Mouse (Mus musculus) neural tube, embryonic 13.5 days (tissue): Measurements from ENCODE around the gene Dscam. TPM values are rescaled to one million over a fixed set of nuclear protein-coding genes. Genes with fewer than 3 reads are reported as not detected.
A peak's percentile ranks its signal among the peaks of the same experiment; 100 is the strongest.

Experiments used
- ATAC-seq: fragments of 200-750 bp; cut with Nextera tagmentation; 2 replicates; pipeline ENCODE4 v1.8.0; 2017; ENCODE audit warnings: low read depth, mild to moderate bottlenecking, moderate TSS enrichment, moderate library complexity
- H3K27ac ChIP-seq: fragments of 300-500 bp; sonication (generic); replicated peaks from 2 replicates; pipeline ENCODE4 v1.5.1; 2015; ENCODE audit warnings: moderate library complexity, mild to moderate bottlenecking, inconsistent platforms
- H3K27me3 ChIP-seq: fragments of 300-500 bp; sonication (generic); 2 replicates; pipeline ENCODE4 v1.6.1; 2015; ENCODE audit warnings: mild to moderate bottlenecking, inconsistent platforms
- H3K36me3 ChIP-seq: fragments of 300-500 bp; sonication (generic); 2 replicates; pipeline ENCODE4 v1.6.1; 2015; ENCODE audit warnings: mild to moderate bottlenecking, inconsistent platforms
- H3K4me1 ChIP-seq: fragments of 300-500 bp; sonication (generic); replicated peaks from 2 replicates; pipeline ENCODE4 v1.6.1; 2015; ENCODE audit warnings: inconsistent platforms
- H3K4me2 ChIP-seq: fragments of 300-500 bp; sonication (generic); 2 replicates; pipeline ENCODE4 v1.6.1; 2015; ENCODE audit warnings: inconsistent platforms, mild to moderate bottlenecking, moderate library complexity
- H3K4me3 ChIP-seq: fragments of 300-500 bp; sonication (generic); 2 replicates; pipeline ENCODE4 v1.5.1; 2015; ENCODE audit warnings: mild to moderate bottlenecking, inconsistent platforms
- H3K9ac ChIP-seq: fragments of 300-500 bp; sonication (generic); 2 replicates; pipeline ENCODE4 v1.6.1; 2015; ENCODE audit warnings: moderate library complexity, mild to moderate bottlenecking, inconsistent platforms
- H3K9me3 ChIP-seq: fragments of 300-500 bp; sonication (generic); 2 replicates; pipeline ENCODE4 v1.6.1; 2016; ENCODE audit warnings: inconsistent platforms
- WGBS: fragments of 180-500 bp; shearing (Covaris S2); methylation state at CpG from one replicate; pipeline ENCODE4 v1.1.7; 2015; 5-methylcytosine and 5-hydroxymethylcytosine counted together
- polyA plus RNA-seq: library from polyadenylated mRNA; unstranded; fragments of >200 nt; fragmentation: Nextera tagmentation; extraction: Ambion mirVana; gene quantifications from 2 replicates; pipeline ENCODE4 v1.2.1, GENCODE M21; 2015

The Dscam gene
- polyA plus RNA-seq, 1 experiment from 2014 or later, result 6.7 TPM

GRCm38 (mm10) chr16:97100091-97100490, 70.5 kb downstream of the Dscam start:
- H3K9ac ChIP-seq, result no peak overlapping the region
- no peaks in the 10 kb centered on the region for H3K9me3 ChIP-seq
- H3K4me1 ChIP-seq, result peaks cover 36% of the 10 kb centered on the region
- H3K27ac ChIP-seq, result peak overlapping the region; percentile 14
- no peak overlapping the region for H3K4me3 ChIP-seq
- H3K27me3 ChIP-seq, result no peaks in the 10 kb centered on the region
- no peak for ATAC-seq
- H3K36me3 ChIP-seq, result no peaks in the 10 kb centered on the region
- 52% methylated on average over 2 of the region's 2 CpGs for WGBS
- H3K4me2 ChIP-seq, result no peak overlapping the region

GRCm38 (mm10) chr16:97098508-97098907, 72.0 kb downstream of the Dscam start:
- H3K27ac ChIP-seq, result peak overlapping the region; percentile 73

GRCm38 (mm10) chr16:97096709-97097108, 73.8 kb downstream of the Dscam start:
- Histone ChIP-seq H3K9me3 (no peaks in the 10 kb centered on the region), H3K36me3 (no peaks in the 10 kb centered on the region), H3K27ac (no peak overlapping the region), H3K4me2 (no peak overlapping the region), H3K4me3 (no peak overlapping the region), H3K9ac (no peak overlapping the region), H3K27me3 (no peaks in the 10 kb centered on the region), H3K4me1 (peaks cover 36% of the 10 kb centered on the region)
- WGBS, result 87% methylated on average over 2 of the region's 2 CpGs
- ATAC-seq, result no peak

More at GRCm38 (mm10) chr16:97098508-97098907, 72.0 kb downstream of the Dscam start:
- Histone ChIP-seq H3K9me3 (no peaks in the 10 kb centered on the region), H3K9ac (no peak overlapping the region), H3K4me1 (peaks cover 36% of the 10 kb centered on the region), H3K4me3 (no peak overlapping the region), H3K27me3 (no peaks in the 10 kb centered on the region), H3K36me3 (no peaks in the 10 kb centered on the region), H3K4me2 (no peak overlapping the region)
- ATAC-seq, result peak; percentile 88
- 19% methylated on average over 5 of the region's 5 CpGs for WGBS

- peaks cover 36% of the 10 kb centered on the region for H3K4me1 ChIP-seq
- H3K27me3 ChIP-seq, result no peaks in the 10 kb centered on the region
- no peak overlapping the region for H3K4me3 ChIP-seq
- no peak overlapping the region for H3K27ac ChIP-seq
- no peaks in the 10 kb centered on the region for H3K36me3 ChIP-seq
- no peaks in the 10 kb centered on the region for H3K9me3 ChIP-seq
- no peak overlapping the region for H3K4me2 ChIP-seq
- WGBS, result 88% methylated on average over 1 of the region's 1 CpGs
- ATAC-seq, result no peak
- no peak overlapping the region for H3K9ac ChIP-seq
Measured at GRCm38 (mm10) chr16:97095496-97095895, 75.1 kb downstream of the Dscam start.

- no peak for ATAC-seq
- no peaks in the 10 kb centered on the region for H3K9me3 ChIP-seq
- H3K4me2 ChIP-seq, result no peak overlapping the region
- H3K27ac ChIP-seq, result no peak overlapping the region
- H3K9ac ChIP-seq, result no peak overlapping the region
- WGBS, result 67% methylated on average over 3 of the region's 3 CpGs
- no peaks in the 10 kb centered on the region for H3K27me3 ChIP-seq
- H3K4me3 ChIP-seq, result no peak overlapping the region
- H3K36me3 ChIP-seq, result no peaks in the 10 kb centered on the region
- no peaks in the 10 kb centered on the region for H3K4me1 ChIP-seq
Measured at GRCm38 (mm10) chr16:97089339-97089738, 81.2 kb downstream of the Dscam start.

DNA sequence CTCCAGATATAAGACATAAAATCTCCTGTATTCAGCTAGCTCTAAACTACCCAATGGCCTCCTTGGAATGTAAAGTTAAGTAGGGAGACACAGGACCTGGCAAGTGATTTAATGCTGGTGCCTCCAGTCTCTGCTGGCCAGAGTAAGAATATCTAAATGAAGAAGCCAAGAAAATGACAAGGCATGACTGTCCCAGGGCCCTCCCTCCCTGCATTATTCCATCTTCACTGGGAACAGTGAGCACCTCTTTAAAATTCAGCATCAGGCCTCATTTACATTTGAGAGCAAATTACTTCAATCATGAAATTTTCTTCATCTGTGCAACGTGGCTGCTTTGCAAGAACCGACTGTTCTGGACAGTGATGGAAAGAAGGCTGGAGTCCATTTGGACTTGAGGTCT, 86.9 kb downstream of the Dscam start:
- Histone ChIP-seq H3K9ac (no peak overlapping the region), H3K27ac (no peak overlapping the region), H3K4me2 (no peak overlapping the region), H3K9me3 (no peaks in the 10 kb centered on the region), H3K36me3 (no peaks in the 10 kb centered on the region), H3K4me1 (no peaks in the 10 kb centered on the region), H3K4me3 (no peak overlapping the region), H3K27me3 (no peaks in the 10 kb centered on the region)
- WGBS, result 74% methylated on average over 2 of the region's 2 CpGs
- ATAC-seq, result no peak

- no peak for ATAC-seq
- WGBS, result 75% methylated on average over 4 of the region's 4 CpGs
- 0 out of 2 replicates have a peak, but pooled peaks cover 6% of the 10 kb centered on the region for H3K4me1 ChIP-seq
Measured at GRCm38 (mm10) chr16:97075920-97076572, 94.5 kb downstream of the Dscam start.

GRCm38 (mm10) chr16:97075137-97075902, 95.2 kb downstream of the Dscam start:
- Histone ChIP-seq H3K27me3 (no peaks in the 10 kb centered on the region), H3K4me1 (0 out of 2 replicates have a peak, but pooled peaks cover 6% of the 10 kb centered on the region), H3K4me2 (no peak overlapping the region), H3K9ac (no peak overlapping the region), H3K9me3 (no peaks in the 10 kb centered on the region), H3K36me3 (no peaks in the 10 kb centered on the region), H3K4me3 (no peak overlapping the region), H3K27ac (no peak overlapping the region)
- 76% methylated on average over 6 of the region's 6 CpGs for WGBS
- no peak for ATAC-seq

More at GRCm38 (mm10) chr16:97075920-97076572, 94.5 kb downstream of the Dscam start:
- Histone ChIP-seq H3K27me3 (no peaks in the 10 kb centered on the region), H3K27ac (no peak overlapping the region), H3K9me3 (no peaks in the 10 kb centered on the region), H3K9ac (no peak overlapping the region), H3K4me3 (no peak overlapping the region), H3K36me3 (no peaks in the 10 kb centered on the region), H3K4me2 (no peak overlapping the region)

DNA sequence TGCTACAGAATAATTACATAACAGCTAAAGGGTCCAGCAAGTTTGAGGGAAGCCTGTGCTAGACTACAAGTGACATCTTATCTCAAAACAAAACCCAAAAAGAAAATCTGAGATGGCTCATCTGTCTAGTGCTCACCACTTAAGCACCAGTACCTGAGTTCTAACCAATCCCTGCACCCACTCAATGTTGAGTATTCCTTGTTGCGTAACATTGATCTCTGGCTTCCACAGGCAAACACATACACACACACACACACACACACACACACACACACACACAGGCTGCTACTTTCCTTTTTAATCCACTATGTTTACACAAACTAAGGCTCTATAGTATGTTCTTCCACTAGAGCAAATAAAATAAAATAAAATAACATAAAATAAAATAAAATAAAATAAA, 96.7 kb downstream of the Dscam start:
- Histone ChIP-seq H3K27ac (no peak overlapping the region), H3K27me3 (no peaks in the 10 kb centered on the region)
- 94% methylated on average over 1 of the region's 1 CpGs for WGBS

GRCm38 (mm10) chr16:97072624-97073023, 97.9 kb downstream of the Dscam start:
- H3K36me3 ChIP-seq, result no peaks in the 10 kb centered on the region
- no peak overlapping the region for H3K4me2 ChIP-seq
- no peak for ATAC-seq
- 91% methylated on average over 2 of the region's 2 CpGs for WGBS
- no peaks in the 10 kb centered on the region for H3K27me3 ChIP-seq
- H3K9me3 ChIP-seq, result no peaks in the 10 kb centered on the region
- 0 out of 2 replicates have a peak, but pooled peaks cover 6% of the 10 kb centered on the region for H3K4me1 ChIP-seq
- no peak overlapping the region for H3K27ac ChIP-seq
- H3K4me3 ChIP-seq, result no peak overlapping the region
- H3K9ac ChIP-seq, result no peak overlapping the region

More for the DNA sequence above, 96.7 kb downstream of the Dscam start:
- Histone ChIP-seq H3K9ac (no peak overlapping the region), H3K4me3 (no peak overlapping the region), H3K4me1 (0 out of 2 replicates have a peak, but pooled peaks cover 6% of the 10 kb centered on the region), H3K4me2 (no peak overlapping the region), H3K36me3 (no peaks in the 10 kb centered on the region), H3K9me3 (no peaks in the 10 kb centered on the region)
- ATAC-seq, result no peak

DNA sequence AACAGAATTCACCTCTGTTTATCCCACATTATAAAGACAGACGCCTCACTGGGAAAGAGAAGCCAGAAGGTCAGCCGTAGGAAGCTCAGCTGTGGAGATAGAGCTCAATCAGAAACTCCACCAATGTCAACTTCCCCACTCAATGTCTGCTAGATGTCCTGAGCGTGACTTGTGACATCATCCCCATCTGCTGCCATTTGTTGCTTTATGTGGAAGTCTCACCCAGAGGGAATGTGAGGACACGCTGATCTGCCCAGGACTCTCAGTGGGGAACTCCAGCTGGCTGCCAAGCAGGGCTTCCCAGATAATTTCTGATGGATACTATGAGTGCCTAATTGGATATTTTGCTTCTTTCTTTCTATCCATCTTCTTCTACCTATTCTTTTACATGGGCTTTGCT, 103.7 kb downstream of the Dscam start:
- WGBS, result 62% methylated on average over 4 of the region's 4 CpGs
- H3K27me3 ChIP-seq, result no peaks in the 10 kb centered on the region
- no peak for ATAC-seq
- H3K9me3 ChIP-seq, result no peaks in the 10 kb centered on the region
- H3K27ac ChIP-seq, result no peak overlapping the region
- H3K4me2 ChIP-seq, result no peak overlapping the region
- H3K4me1 ChIP-seq, result no peaks in the 10 kb centered on the region
- H3K36me3 ChIP-seq, result no peaks in the 10 kb centered on the region
- no peak overlapping the region for H3K4me3 ChIP-seq
- no peak overlapping the region for H3K9ac ChIP-seq

- Histone ChIP-seq H3K9me3 (no peaks in the 10 kb centered on the region), H3K27ac (no peak overlapping the region), H3K4me3 (no peak overlapping the region), H3K4me2 (no peak overlapping the region), H3K27me3 (no peaks in the 10 kb centered on the region), H3K9ac (no peak overlapping the region), H3K4me1 (no peaks in the 10 kb centered on the region), H3K36me3 (no peaks in the 10 kb centered on the region)
- ATAC-seq, result no peak
- WGBS, result 81% methylated on average over 3 of the region's 3 CpGs
Measured at GRCm38 (mm10) chr16:97062207-97062606, 108.3 kb downstream of the Dscam start.
